Mouse (Mus musculus) CH12.LX (cell line): ENCODE results near the gene Map3k13. TPM values are rescaled to one million over a fixed set of nuclear protein-coding genes. Genes with fewer than 3 reads are reported as not detected.

Experiments used
- DNase-seq: peaks from one replicate; pipeline ENCODE4 v3.0.0-alpha.2; 2013; ENCODE audit errors: extremely low read depth
- H3K27ac ChIP-seq: 2 replicates; pipeline ENCODE4 v1.5.1; 2012; ENCODE audit warnings: low read depth, mild to moderate bottlenecking, control low read depth, moderate library complexity; ENCODE audit not compliant: insufficient read depth
- H3K27me3 ChIP-seq: replicated peaks from 2 replicates; pipeline ENCODE3; 2012; ENCODE audit warnings: inconsistent platforms
- H3K36me3 ChIP-seq, 2 experiments: replicated peaks in 1 of 2; 2 replicates each; pipeline versions ENCODE3 to v1.6.1; 2012; ENCODE audit warnings: inconsistent platforms in 1 of 2, low read length in 1 of 2, mild to moderate bottlenecking in 1 of 2, mixed read lengths in 1 of 2, moderate library complexity in 1 of 2; ENCODE audit not compliant: control insufficient read depth in 1 of 2, insufficient read depth in 1 of 2
- H3K4me1 ChIP-seq, 2 experiments: 2 replicates each; pipeline ENCODE4 v1.6.1; 2012; ENCODE audit warnings: inconsistent platforms in 1 of 2, moderate library complexity in 1 of 2; ENCODE audit not compliant: insufficient read depth in 2 of 2, control insufficient read depth in 1 of 2
- H3K4me2 ChIP-seq: 2 replicates; pipeline ENCODE4 v1.6.1; 2012; ENCODE audit warnings: low read depth, mild to moderate bottlenecking, control low read depth; ENCODE audit not compliant: poor library complexity, insufficient read depth, severe bottlenecking
- H3K4me3 ChIP-seq, 3 experiments: fragments of 150-350 bp in 1 of 3; sonication (generic) in 1 of 3; replicated peaks in 1 of 3; 2 replicates each; pipeline versions ENCODE3 to v1.5.1; 2011 to 2012; ENCODE audit warnings: low read depth in 2 of 3, low read length in 2 of 3, mild to moderate bottlenecking in 2 of 3, moderate library complexity in 2 of 3, control low read depth in 1 of 3, improper control_type of control experiment in 1 of 3, inconsistent platforms in 1 of 3, mixed read lengths in 1 of 3; ENCODE audit not compliant: poor library complexity in 1 of 3
- H3K79me2 ChIP-seq: replicated peaks from 2 replicates; pipeline ENCODE4 v1.6.1; 2012; ENCODE audit warnings: mild to moderate bottlenecking, moderate library complexity; ENCODE audit not compliant: control insufficient read depth, poor library complexity, insufficient read depth, severe bottlenecking; ENCODE audit errors: extremely low read depth
- H3K9ac ChIP-seq: 2 replicates; pipeline ENCODE4 v1.6.1; 2012; ENCODE audit warnings: low read depth, mild to moderate bottlenecking, control low read depth, moderate library complexity; ENCODE audit not compliant: insufficient read depth
- H3K9me3 ChIP-seq: replicated peaks from 2 replicates; pipeline ENCODE3; 2012; ENCODE audit warnings: low read length, inconsistent platforms, mixed read lengths
- BHLHE40 ChIP-seq: IDR thresholded peaks from 2 replicates; pipeline ENCODE4 v1.6.1; 2011; ENCODE audit warnings: mild to moderate bottlenecking, low read depth, low read length, improper control_type of control experiment
- E2F4 ChIP-seq: IDR thresholded peaks from 2 replicates; pipeline ENCODE4 v1.6.1; 2011; ENCODE audit warnings: low read depth, low read length, improper control_type of control experiment; ENCODE audit not compliant: insufficient replicate concordance
- ELF1 ChIP-seq: IDR thresholded peaks from 2 replicates; pipeline ENCODE4 v1.6.1; 2014; ENCODE audit warnings: low read depth, mild to moderate bottlenecking, inconsistent platforms, low read length, improper control_type of control experiment
- EP300 ChIP-seq: IDR thresholded peaks from 2 replicates; pipeline ENCODE4 v1.6.1; 2011; ENCODE audit warnings: low read length, improper control_type of control experiment
- HCFC1 ChIP-seq: IDR thresholded peaks from 2 replicates; pipeline ENCODE4 v1.6.1; 2012; ENCODE audit warnings: low read depth, mild to moderate bottlenecking, inconsistent platforms, low read length, improper control_type of control experiment
- IRF4 ChIP-seq: IDR thresholded peaks from 2 replicates; pipeline ENCODE4 v1.6.1; 2014; ENCODE audit warnings: low read depth, mild to moderate bottlenecking, inconsistent platforms, low read length, improper control_type of control experiment
- JUND ChIP-seq: conservative IDR thresholded peaks from 2 replicates; pipeline ENCODE4 v1.6.1; 2011; ENCODE audit warnings: low read depth, low read length, improper control_type of control experiment
- KAT2A ChIP-seq: IDR thresholded peaks from 2 replicates; pipeline ENCODE4 v1.6.1; 2012; ENCODE audit warnings: low read length, improper control_type of control experiment, inconsistent platforms; ENCODE audit not compliant: insufficient replicate concordance
- MAX ChIP-seq: IDR thresholded peaks from 2 replicates; pipeline ENCODE4 v1.6.1; 2011; ENCODE audit warnings: low read length, improper control_type of control experiment
- NELFE ChIP-seq: IDR thresholded peaks from 2 replicates; pipeline ENCODE4 v1.6.1; 2011; ENCODE audit warnings: low read depth, low read length, improper control_type of control experiment
- TCF12 ChIP-seq: IDR thresholded peaks from 2 replicates; pipeline ENCODE4 v1.6.1; 2014; ENCODE audit warnings: low read depth, mild to moderate bottlenecking, inconsistent platforms, low read length, improper control_type of control experiment
- UBTF ChIP-seq: IDR thresholded peaks from 2 replicates; pipeline ENCODE4 v1.6.1; 2012; ENCODE audit warnings: low read depth, mild to moderate bottlenecking, inconsistent platforms, low read length, improper control_type of control experiment, moderate library complexity
- USF1 ChIP-seq: IDR thresholded peaks from 2 replicates; pipeline ENCODE4 v1.6.1; 2014; ENCODE audit warnings: low read depth, mild to moderate bottlenecking, inconsistent platforms, low read length, improper control_type of control experiment
- ZNF384 ChIP-seq: IDR thresholded peaks from 2 replicates; pipeline ENCODE4 v1.6.1; 2012; ENCODE audit warnings: low read depth, low read length, improper control_type of control experiment, inconsistent platforms
- dilution Hi-C: fragments of 300-500 bp; cut with MboI; formaldehyde crosslinking; loops from 2 replicates; pipeline ENCODE4 v1.14.3; 2020; ENCODE audit warnings: low sequenced_read_pairs; ENCODE audit not compliant: extremely low pct_unique_long_range_greater_than_20kb, extremely low pct_ligation_motif_present
- in situ Hi-C: fragments of 300-500 bp; cut with MboI; formaldehyde crosslinking; loops from 3 replicates; pipeline ENCODE4 v1.14.3; 2019; ENCODE audit warnings: low sequenced_read_pairs, low pct_ligation_motif_present, low pct_unique_long_range_greater_than_20kb, mixed read lengths
- polyA plus RNA-seq: library from polyadenylated mRNA; unstranded; fragments of >175 nt; gene quantifications from 2 replicates; pipeline ENCODE4 v1.2.1, GENCODE M21; 2012; ENCODE audit warnings: low read depth; ENCODE audit not compliant: insufficient read length
- total RNA-seq, 2 experiments: library from RNA; depleted of rRNA; stranded (reverse); fragments of 300-350 nt in 1 of 2; fragments of >200 nt in 1 of 2; gene quantifications; 2 replicates each; pipeline ENCODE4 v1.2.3; 2012 to 2014

Map3k13 gene
- total and polyA plus RNA-seq, 3 experiments = 0.32 to 1.3 (median 0.89) TPM

DNA sequence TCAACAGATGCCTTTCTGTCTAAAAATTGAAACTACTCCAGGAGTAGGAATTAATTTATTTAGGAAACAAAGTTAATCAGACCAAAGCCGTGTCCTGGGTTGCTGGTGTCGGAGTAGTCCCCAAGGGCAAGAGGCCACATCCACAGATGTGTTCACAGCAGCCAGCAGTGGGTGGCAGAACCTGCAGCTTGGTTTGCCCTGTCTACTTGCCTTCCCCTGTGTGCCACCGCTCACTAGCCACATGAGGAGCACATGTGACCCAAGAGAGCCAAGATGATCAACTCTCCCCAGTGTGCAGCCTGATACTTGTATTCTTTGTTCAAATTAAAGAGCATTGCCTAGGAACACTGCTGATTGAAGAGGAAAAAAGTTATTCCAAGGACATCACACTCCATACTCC lies 54.3 kb downstream of the Map3k13 start:
- in situ Hi-C loops (loop anchor here (25.0 kb wide), 1 partner anchor 164 kb away; the partner anchor contains the start of gene Senp2), dilution Hi-C loops (no loop called here)
- no peaks in the 10 kb centered on the region for H3K27me3 ChIP-seq
- H3K9ac ChIP-seq = no peak overlapping the region
- TF ChIP-seq USF1 (no peak), BHLHE40 (0 out of 2 replicates have a peak, but pooled peaks have one; percentile 21), TCF12 (no peak)
- H3K4me2 ChIP-seq = no peak overlapping the region
- DNase-seq = no peak
- H3K9me3 ChIP-seq = no peaks in the 10 kb centered on the region
- H3K4me1 ChIP-seq = peaks cover 5 to 25% of the 10 kb centered on the region in 2 experiments
- no peaks in the 10 kb centered on the region for H3K36me3 ChIP-seq
- no peaks in the 10 kb centered on the region for H3K79me2 ChIP-seq
- no peak overlapping the region for H3K27ac ChIP-seq
- no peak overlapping the region for H3K4me3 ChIP-seq

DNA sequence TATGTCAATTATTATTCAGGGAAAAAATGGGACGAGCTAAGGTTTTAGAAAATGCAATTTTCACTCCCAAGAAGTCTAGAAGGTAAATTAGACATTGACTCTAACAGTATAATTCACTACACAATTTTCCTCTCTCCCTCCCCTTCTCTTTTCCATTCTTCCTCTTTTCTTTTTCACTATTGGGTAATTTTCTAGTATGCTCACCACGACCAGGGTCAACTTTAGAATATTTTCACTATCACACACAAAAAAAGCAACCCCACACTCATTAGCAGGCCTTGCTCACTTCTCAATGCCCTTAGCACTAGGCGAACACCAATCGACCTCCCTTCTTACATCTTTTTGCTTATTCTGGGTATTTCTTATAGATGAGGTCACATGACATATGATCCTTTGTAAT lies 54.7 kb downstream of the Map3k13 start:
- Histone ChIP-seq H3K27me3 (no peaks in the 10 kb centered on the region), H3K27ac (no peak overlapping the region), H3K4me1 (peaks cover 5 to 25% of the 10 kb centered on the region in 2 experiments), H3K36me3 (no peaks in the 10 kb centered on the region), H3K4me2 (no peak overlapping the region), H3K9me3 (no peaks in the 10 kb centered on the region), H3K79me2 (no peaks in the 10 kb centered on the region), H3K4me3 (no peak overlapping the region), H3K9ac (no peak overlapping the region)
- DNase-seq = no peak
- TF ChIP-seq EP300 (peak; percentile 34; the same call in 1 of the 2 replicates), NELFE (no peak)
- dilution Hi-C loops = no loop called here
- in situ Hi-C loops = loop anchor here (25.0 kb wide), 1 partner anchor 163 kb away; the partner anchor contains the start of gene Senp2

DNA sequence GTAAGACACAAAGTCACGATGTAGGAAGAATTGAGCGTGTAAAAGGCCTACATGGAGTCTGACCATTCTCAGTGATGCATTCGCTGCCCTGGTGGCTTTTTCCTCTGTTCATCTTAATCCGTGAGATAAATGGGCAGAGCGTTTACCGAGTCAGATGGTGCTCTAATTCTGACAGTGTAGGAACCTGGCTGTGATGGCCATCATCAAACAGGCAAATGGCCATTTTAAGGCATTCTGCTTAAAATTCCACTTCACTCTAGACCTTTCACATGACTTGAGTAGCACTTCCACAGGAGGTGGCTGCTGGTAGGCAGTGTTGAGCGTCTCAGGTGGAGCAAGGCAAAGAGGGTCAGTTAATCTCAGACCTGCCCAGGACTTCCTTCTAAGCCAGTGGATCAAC lies 58.2 kb downstream of the Map3k13 start:
- no peak for DNase-seq
- Histone ChIP-seq H3K4me3 (no peak overlapping the region), H3K27ac (no peak overlapping the region), H3K4me2 (no peak overlapping the region), H3K36me3 (no peaks in the 10 kb centered on the region), H3K79me2 (no peaks in the 10 kb centered on the region), H3K4me1 (peaks cover 5 to 15% of the 10 kb centered on the region in 2 experiments)
- in situ Hi-C loops = no loop called here
- TF ChIP-seq JUND = no peak
- no peak for TF ChIP-seq TCF12
- TF ChIP-seq EP300 = no peak
- TF ChIP-seq MAX = no peak
- no peak for TF ChIP-seq ELF1
- TF ChIP-seq HCFC1 = no peak
- no peak for TF ChIP-seq KAT2A
- TF ChIP-seq IRF4 = no peak
- TF ChIP-seq ZNF384 = no peak
- TF ChIP-seq E2F4 = no peak
- TF ChIP-seq UBTF = no peak
- TF ChIP-seq, all 38 proteins: peak for 0
- H3K27me3 ChIP-seq = no peaks in the 10 kb centered on the region
- no peak overlapping the region for H3K9ac ChIP-seq
- H3K9me3 ChIP-seq = no peaks in the 10 kb centered on the region
- dilution Hi-C loops = no loop called here
